Comparison of ENCODE assay signal across 8 mouse cellular contexts in genomic region chr2:128339061-128339642, GRCm38 (mm10).
DNase-seq lines count a peak whose midpoint lies in the region; ATAC-seq and TF ChIP-seq lines count a peak whose summit lies in the region.

No protein-coding gene starts in this region.

- 0 out of 2 replicates have a peak, but pooled peaks cover 3% of the 10 kb centered on the region for H3K27me3 ChIP-seq in hindbrain, embryonic 10.5 days (ENCODE audit: insufficient read depth, poor library complexity, severe bottlenecking)
- H3K27me3 ChIP-seq in hindbrain, embryonic 16.5 days (replicated peaks; ENCODE audit: control insufficient read depth, insufficient read depth, low read length) = no peaks in the 10 kb centered on the region
- no peaks in the 10 kb centered on the region for H3K27me3 ChIP-seq in kidney, embryonic 14.5 days (ENCODE audit: control insufficient read depth, insufficient read depth, low read length)

- no peak for TF ChIP-seq POLR2A in embryonic fibroblast, embryonic 13.5 days (IDR thresholded peaks at IDR 0.05; ENCODE audit: low read depth, low read length)

- 30% methylated on average over 8 of the region's 8 CpGs for WGBS in hindbrain, embryonic 10.5 days
- 27% methylated on average over 8 of the region's 8 CpGs for WGBS in hindbrain, embryonic 16.5 days
- WGBS in kidney, embryonic 14.5 days = 6% methylated on average over 8 of the region's 8 CpGs

- H3K9me3 ChIP-seq in hindbrain, embryonic 10.5 days = no peaks in the 10 kb centered on the region
- no peaks in the 10 kb centered on the region for H3K9me3 ChIP-seq in hindbrain, embryonic 16.5 days (ENCODE audit: control insufficient read depth, low read length)
- no peaks in the 10 kb centered on the region for H3K9me3 ChIP-seq in kidney, embryonic 14.5 days (ENCODE audit: control insufficient read depth, low read length)

- H3K27ac ChIP-seq in hindbrain, embryonic 10.5 days = peak overlapping the region; percentile 74
- H3K27ac ChIP-seq in hindbrain, embryonic 16.5 days (ENCODE audit: low read depth, low read length) = no peak overlapping the region
- H3K27ac ChIP-seq in embryonic fibroblast, embryonic 13.5 days (ENCODE audit: insufficient read depth, low read length) = peak overlapping the region; percentile 71
- H3K27ac ChIP-seq in kidney, embryonic 14.5 days (ENCODE audit: low read depth, low read length) = peak overlapping the region; percentile 68; the same call in 1 of the 2 replicates

- no peak overlapping the region for H3K9ac ChIP-seq in hindbrain, embryonic 16.5 days (ENCODE audit: low read depth, low read length)
- no peak overlapping the region for H3K9ac ChIP-seq in kidney, embryonic 14.5 days (ENCODE audit: low read depth, low read length)

- ATAC-seq in hindbrain, embryonic 16.5 days = no peak
- peak; percentile 32 for ATAC-seq in kidney, embryonic 14.5 days (ENCODE audit: low FRiP score, low TSS enrichment)
- peak; percentile 56 for ATAC-seq in megakaryocyte progenitor cell, adult 5-6 weeks (replicated peaks; ENCODE audit: poor library complexity)
- no peak for ATAC-seq in megakaryocyte-erythroid progenitor cell, adult 5-6 weeks (replicated peaks; ENCODE audit: low FRiP score, low TSS enrichment, poor library complexity, severe bottlenecking)

- H3K4me3 ChIP-seq in hindbrain, embryonic 10.5 days = no peak overlapping the region
- no peak overlapping the region for H3K4me3 ChIP-seq in hindbrain, embryonic 16.5 days (ENCODE audit: low read length)
- H3K4me3 ChIP-seq in embryonic fibroblast, embryonic 13.5 days (ENCODE audit: insufficient read depth, low read length) = no peak overlapping the region
- H3K4me3 ChIP-seq in kidney, embryonic 14.5 days (ENCODE audit: low read length) = no peak overlapping the region

- H3K36me3 ChIP-seq in hindbrain, embryonic 10.5 days = no peaks in the 10 kb centered on the region
- H3K36me3 ChIP-seq in hindbrain, embryonic 16.5 days (ENCODE audit: control insufficient read depth, insufficient read depth, low read length) = no peaks in the 10 kb centered on the region
- no peaks in the 10 kb centered on the region for H3K36me3 ChIP-seq in kidney, embryonic 14.5 days (ENCODE audit: control insufficient read depth, insufficient read depth, low read length)

- TF ChIP-seq CTCF in embryonic fibroblast, embryonic 13.5 days (IDR thresholded peaks at IDR 0.05; ENCODE audit: borderline replicate concordance, insufficient read depth, low read length) = no peak

- peak; percentile 27 for DNase-seq in hindbrain, embryonic 10.5 days (ENCODE audit: low spot score)
- no peak for DNase-seq in natural killer cell, adult 2 months (ENCODE audit: low spot score in 2 of 2)
- DNase-seq in frontal cortex, postnatal 36 days (ENCODE audit: low spot score in 2 of 2) = no peak

- no peak overlapping the region for H3K4me2 ChIP-seq in hindbrain, embryonic 16.5 days (ENCODE audit: low read length)
- H3K4me2 ChIP-seq in kidney, embryonic 14.5 days (replicated peaks; ENCODE audit: low read depth, low read length) = no peak overlapping the region; the same call in 1 of the 2 replicates

- peaks cover 46% of the 10 kb centered on the region for H3K4me1 ChIP-seq in hindbrain, embryonic 10.5 days (replicated peaks)
- peaks cover 14% of the 10 kb centered on the region for H3K4me1 ChIP-seq in hindbrain, embryonic 16.5 days (ENCODE audit: control insufficient read depth, insufficient read depth, low read depth, low read length)
- H3K4me1 ChIP-seq in embryonic fibroblast, embryonic 13.5 days (ENCODE audit: control insufficient read depth, insufficient read depth, low read length) = peaks cover 34% of the 10 kb centered on the region
- peaks cover 32% of the 10 kb centered on the region for H3K4me1 ChIP-seq in kidney, embryonic 14.5 days (ENCODE audit: control insufficient read depth, insufficient read depth, low read length)

Comparison
In these comparisons a context has a peak if more than half of its experiments do, and no peak if none do; other contexts are left out.
1. ATAC-seq: peak in kidney, embryonic 14.5 days (single experiment) and megakaryocyte progenitor cell, adult 5-6 weeks (single experiment); none in hindbrain, embryonic 16.5 days (single experiment) and megakaryocyte-erythroid progenitor cell, adult 5-6 weeks (single experiment).